Mouse (Mus musculus) forebrain, embryonic 11.5 days (tissue): ENCODE data around the gene Upp2. TPM values are rescaled to one million over a fixed set of nuclear protein-coding genes. Genes with fewer than 3 reads are reported as not detected.

ENCODE experiments used
- ATAC-seq: fragments of 200-750 bp; cut with Nextera tagmentation; replicated peaks from 2 replicates; pipeline ENCODE4 v1.8.0; 2017; ENCODE audit warnings: moderate TSS enrichment; ENCODE audit not compliant: low FRiP score
- DNase-seq: peaks from one replicate; pipeline ENCODE4 v3.0.0-alpha.2; 2017; ENCODE audit warnings: low spot score
- H3K27ac ChIP-seq: fragments of 300-500 bp; sonication (generic); 2 replicates; pipeline ENCODE4 v1.5.1; 2014; ENCODE audit warnings: low read depth, low read length
- H3K27me3 ChIP-seq: fragments of 300-500 bp; sonication (generic); 2 replicates; pipeline ENCODE4 v1.6.1; 2014; ENCODE audit warnings: mild to moderate bottlenecking, low read length, mixed read lengths; ENCODE audit not compliant: control insufficient read depth, insufficient read depth
- H3K36me3 ChIP-seq: fragments of 300-500 bp; sonication (generic); 2 replicates; pipeline ENCODE4 v1.6.1; 2014; ENCODE audit warnings: mild to moderate bottlenecking, low read length, moderate library complexity, mixed read lengths; ENCODE audit not compliant: control insufficient read depth, insufficient read depth
- H3K4me1 ChIP-seq: fragments of 300-500 bp; sonication (generic); replicated peaks from 2 replicates; pipeline ENCODE4 v1.6.1; 2014; ENCODE audit warnings: low read length, mixed read lengths; ENCODE audit not compliant: control insufficient read depth, insufficient read depth
- H3K4me2 ChIP-seq: fragments of 300-500 bp; sonication (generic); 2 replicates; pipeline ENCODE4 v1.6.1; 2014; ENCODE audit warnings: low read depth, mild to moderate bottlenecking, low read length, moderate library complexity, mixed read lengths; ENCODE audit not compliant: severe bottlenecking
- H3K4me3 ChIP-seq: fragments of 300-500 bp; sonication (generic); 2 replicates; pipeline ENCODE4 v1.5.1; 2014; ENCODE audit warnings: low read depth, low read length
- H3K9ac ChIP-seq: fragments of 300-500 bp; sonication (generic); 2 replicates; pipeline ENCODE4 v1.6.1; 2014; ENCODE audit warnings: low read length
- H3K9me3 ChIP-seq: fragments of 300-500 bp; sonication (generic); 2 replicates; pipeline ENCODE4 v1.6.1; 2016; ENCODE audit warnings: low read length, mixed read lengths; ENCODE audit not compliant: control insufficient read depth
- WGBS: fragments of 180-500 bp; shearing (Covaris S2); extraction: QIAGEN DNeasy Blood & Tissue Kit; methylation state at CpG from one replicate; pipeline ENCODE4 v1.1.7; 2014; 5-methylcytosine and 5-hydroxymethylcytosine counted together
- polyA plus RNA-seq: library from polyadenylated mRNA; unstranded; fragments of >200 nt; fragmentation: Nextera tagmentation; extraction: Ambion mirVana; gene quantifications from 2 replicates; pipeline ENCODE4 v1.2.1, GENCODE M21; 2014

The Upp2 gene
- polyA plus RNA-seq, 1 experiment from 2014 or later = 4.9 TPM

DNA sequence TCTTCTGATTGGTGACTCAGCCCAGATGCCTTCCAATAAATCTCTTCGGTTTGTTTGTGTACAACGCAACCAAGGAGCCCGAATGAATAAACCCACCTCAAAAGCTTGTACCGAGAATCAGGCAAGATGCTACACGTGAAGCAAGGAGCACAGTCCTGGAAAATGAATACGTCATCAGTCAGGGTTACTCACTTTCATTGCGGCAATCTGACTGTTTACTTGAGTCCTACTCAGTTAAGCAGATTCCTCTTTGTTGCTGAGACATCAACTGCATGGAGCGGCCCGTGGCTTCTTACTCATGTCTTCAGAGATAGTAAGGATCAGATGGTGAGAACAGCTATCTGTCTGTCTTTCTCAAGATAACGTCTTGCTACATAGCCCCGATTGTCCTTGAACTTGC lies 66.7 kb downstream of the Upp2 start:
- WGBS = 91% methylated on average over 11 of the region's 11 CpGs
- Histone ChIP-seq H3K4me3 (no peak overlapping the region), H3K27ac (no peak overlapping the region), H3K36me3 (no peaks in the 10 kb centered on the region), H3K27me3 (peaks cover 4% of the 10 kb centered on the region; the same call in 1 of the 2 replicates), H3K4me2 (no peak overlapping the region), H3K4me1 (no peaks in the 10 kb centered on the region; the same call in 1 of the 2 replicates), H3K9ac (no peak overlapping the region), H3K9me3 (no peaks in the 10 kb centered on the region)
- ATAC-seq = no peak
- no peak for DNase-seq

DNA sequence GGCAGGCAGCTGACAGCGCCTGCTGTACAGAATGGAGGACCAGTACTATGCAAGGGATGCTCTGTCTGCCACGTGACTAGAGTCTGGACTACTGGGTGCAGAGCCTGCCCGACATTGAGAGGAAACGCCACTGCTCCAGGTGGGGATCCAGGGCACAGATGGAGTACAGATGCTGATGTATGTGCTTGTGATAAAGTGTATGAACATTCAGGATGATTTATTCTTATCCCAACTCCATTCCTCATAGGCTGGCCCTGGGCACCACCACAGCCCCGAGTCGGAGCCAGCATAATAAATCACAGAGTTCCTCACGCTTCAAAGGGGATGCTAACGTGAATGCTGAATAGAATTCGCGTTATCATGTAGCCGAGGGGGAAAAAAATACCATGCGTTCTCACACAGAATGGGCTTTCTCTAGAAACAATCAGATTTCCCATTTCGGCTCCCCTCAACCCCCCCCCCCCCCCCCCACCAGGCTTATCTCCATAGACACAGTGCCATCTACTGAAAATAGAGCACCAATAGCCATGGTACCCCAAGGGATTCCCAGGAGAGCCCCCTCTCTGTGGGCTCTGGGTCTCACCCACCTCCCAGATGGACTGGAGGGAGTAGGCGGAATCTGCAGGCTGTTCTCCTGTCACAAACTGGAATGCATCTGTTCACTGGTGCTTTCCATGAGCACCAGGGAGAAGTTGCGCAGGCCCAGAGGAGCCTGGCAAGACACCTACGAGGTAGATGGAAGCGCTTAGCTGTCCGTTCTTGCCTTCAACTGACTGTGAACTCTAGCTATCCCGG lies 74.9 kb downstream of the Upp2 start:
- Histone ChIP-seq H3K27ac (no peak overlapping the region), H3K4me3 (no peak overlapping the region), H3K27me3 (no peaks in the 10 kb centered on the region), H3K4me1 (no peaks in the 10 kb centered on the region), H3K9me3 (no peaks in the 10 kb centered on the region; the same call in 1 of the 2 replicates), H3K4me2 (no peak overlapping the region), H3K9ac (no peak overlapping the region), H3K36me3 (no peaks in the 10 kb centered on the region)
- ATAC-seq (no peak), DNase-seq (no peak)
- 88% methylated on average over 19 of the region's 19 CpGs for WGBS

DNA sequence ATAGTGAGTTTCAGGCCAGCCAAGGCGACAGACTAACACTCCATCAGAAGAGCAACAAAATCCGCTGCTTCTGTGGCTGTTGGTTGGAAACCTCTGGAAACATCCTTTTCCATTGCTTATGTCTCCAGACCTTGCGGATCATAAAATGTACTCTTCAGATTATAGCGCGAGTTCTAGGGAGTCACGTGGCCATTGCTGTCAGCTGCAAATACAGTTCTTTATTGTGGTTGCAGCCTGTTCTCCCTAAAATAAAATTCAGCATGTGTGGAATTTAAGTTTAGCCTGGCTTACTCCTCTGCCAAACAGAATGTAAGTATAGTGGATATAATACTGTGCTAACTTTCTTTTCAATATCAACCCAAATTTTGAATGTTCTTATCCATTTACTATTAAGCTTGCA lies 78.6 kb downstream of the Upp2 start:
- no peaks in the 10 kb centered on the region for H3K9me3 ChIP-seq
- H3K4me1 ChIP-seq = no peaks in the 10 kb centered on the region
- no peak overlapping the region for H3K27ac ChIP-seq
- ATAC-seq = no peak
- H3K4me2 ChIP-seq = no peak overlapping the region
- DNase-seq = no peak
- H3K27me3 ChIP-seq = no peaks in the 10 kb centered on the region
- WGBS = 98% methylated on average over 6 of the region's 6 CpGs
- H3K4me3 ChIP-seq = no peak overlapping the region
- H3K36me3 ChIP-seq = no peaks in the 10 kb centered on the region
- H3K9ac ChIP-seq = no peak overlapping the region

DNA sequence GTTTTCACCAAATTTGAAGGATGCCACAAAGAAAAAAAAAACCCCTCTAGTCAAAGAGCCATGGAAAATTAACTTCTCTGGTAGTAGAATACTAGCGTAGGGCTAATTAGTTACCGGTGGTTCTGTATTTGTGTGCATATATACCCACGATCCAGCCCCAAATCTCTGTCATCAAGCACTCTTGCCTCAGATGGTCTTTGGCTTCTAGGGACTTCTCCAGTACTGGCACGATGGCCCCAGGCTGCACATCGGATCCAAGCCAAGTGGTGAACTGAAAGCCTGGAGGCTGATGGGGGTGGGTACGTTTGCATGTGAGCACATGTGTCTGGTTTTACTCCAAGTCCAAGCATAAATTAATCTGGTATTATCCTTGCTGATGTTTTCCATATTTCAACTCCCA lies 88.1 kb downstream of the Upp2 start:
- Histone ChIP-seq H3K9ac (no peak overlapping the region), H3K4me3 (no peak overlapping the region), H3K27me3 (no peaks in the 10 kb centered on the region), H3K9me3 (no peaks in the 10 kb centered on the region; the same call in 1 of the 2 replicates), H3K4me1 (no peaks in the 10 kb centered on the region), H3K27ac (no peak overlapping the region), H3K36me3 (no peaks in the 10 kb centered on the region), H3K4me2 (no peak overlapping the region)
- 91% methylated on average over 6 of the region's 6 CpGs for WGBS
- DNase-seq (no peak), ATAC-seq (no peak)

DNA sequence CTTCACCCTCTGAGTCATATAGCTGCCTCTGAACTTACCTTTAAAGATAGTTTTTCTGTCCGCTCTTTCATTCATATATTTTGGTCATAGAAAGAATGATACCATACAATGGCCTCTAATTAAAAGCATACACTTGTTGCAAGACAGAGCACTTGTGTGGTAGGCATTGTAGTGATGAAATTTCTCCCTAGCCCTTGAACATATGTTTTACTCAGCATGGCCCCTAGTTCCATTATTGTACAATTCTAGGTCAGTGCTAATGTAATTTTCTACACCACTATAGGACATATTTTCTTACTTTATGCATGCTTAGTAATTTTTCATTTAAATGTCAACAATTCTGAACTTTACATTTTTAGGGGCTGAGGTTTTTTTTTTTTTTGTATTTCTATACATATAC lies 89.9 kb downstream of the Upp2 start:
- Histone ChIP-seq H3K4me1 (no peaks in the 10 kb centered on the region), H3K27me3 (no peaks in the 10 kb centered on the region), H3K4me2 (no peak overlapping the region), H3K4me3 (no peak overlapping the region), H3K9ac (no peak overlapping the region), H3K9me3 (no peaks in the 10 kb centered on the region; the same call in 1 of the 2 replicates), H3K27ac (no peak overlapping the region), H3K36me3 (no peaks in the 10 kb centered on the region)
- 92% methylated on average over 1 of the region's 1 CpGs for WGBS
- DNase-seq = no peak
- ATAC-seq = no peak

DNA sequence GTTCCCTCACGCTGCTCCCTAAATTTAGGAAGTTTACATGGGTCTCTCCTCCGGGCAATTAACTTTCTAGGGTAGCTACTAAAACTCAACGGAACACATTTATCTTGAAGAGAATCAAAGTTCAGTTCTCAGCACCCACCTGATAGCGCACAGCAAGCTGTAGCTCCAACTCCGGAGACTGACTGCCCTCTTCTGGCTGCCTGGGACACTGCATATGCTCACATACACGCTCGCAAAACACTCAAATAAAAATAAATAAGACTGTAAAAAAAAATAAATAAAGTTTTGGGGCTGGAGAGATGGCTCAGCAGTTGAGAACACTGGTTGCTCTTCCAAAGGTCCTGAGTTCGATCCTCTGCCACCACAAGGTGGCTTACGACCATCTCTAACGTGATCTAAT lies 90.8 kb downstream of the Upp2 start:
- no peak overlapping the region for H3K4me2 ChIP-seq
- H3K9me3 ChIP-seq = no peaks in the 10 kb centered on the region; the same call in 1 of the 2 replicates
- H3K27ac ChIP-seq = no peak overlapping the region
- no peak for ATAC-seq
- no peak overlapping the region for H3K9ac ChIP-seq
- no peaks in the 10 kb centered on the region for H3K4me1 ChIP-seq
- H3K4me3 ChIP-seq = no peak overlapping the region
- 95% methylated on average over 10 of the region's 10 CpGs for WGBS
- H3K27me3 ChIP-seq = no peaks in the 10 kb centered on the region
- DNase-seq = peak; percentile 15
- no peaks in the 10 kb centered on the region for H3K36me3 ChIP-seq

DNA sequence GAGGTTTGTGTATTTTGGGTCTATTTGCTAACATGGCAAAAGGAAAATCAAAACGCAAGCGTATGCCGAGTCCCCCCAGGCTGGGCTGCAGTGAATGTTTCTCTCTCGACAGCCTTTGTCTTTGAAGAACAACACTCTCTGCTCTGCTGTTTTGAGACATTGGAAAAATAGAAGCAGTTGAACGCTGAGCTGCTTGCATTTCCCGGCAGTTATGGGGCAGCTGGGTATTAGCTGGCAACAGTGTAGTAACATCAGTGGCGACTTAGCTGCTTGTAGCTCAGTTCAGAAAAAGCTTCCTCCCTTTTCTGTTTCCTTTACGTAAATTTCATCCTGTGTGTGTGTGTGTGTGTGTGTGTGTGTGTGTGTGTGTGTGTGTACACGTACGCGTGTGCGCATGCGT lies 93.5 kb downstream of the Upp2 start:
- no peak overlapping the region for H3K9ac ChIP-seq
- H3K4me1 ChIP-seq = no peaks in the 10 kb centered on the region
- H3K4me3 ChIP-seq = no peak overlapping the region
- no peaks in the 10 kb centered on the region; the same call in 1 of the 2 replicates for H3K9me3 ChIP-seq
- H3K27ac ChIP-seq = no peak overlapping the region
- no peaks in the 10 kb centered on the region for H3K27me3 ChIP-seq
- ATAC-seq (no peak), DNase-seq (peak; percentile 41)
- no peaks in the 10 kb centered on the region for H3K36me3 ChIP-seq
- WGBS = 66% methylated on average over 13 of the region's 13 CpGs
- no peak overlapping the region for H3K4me2 ChIP-seq

DNA sequence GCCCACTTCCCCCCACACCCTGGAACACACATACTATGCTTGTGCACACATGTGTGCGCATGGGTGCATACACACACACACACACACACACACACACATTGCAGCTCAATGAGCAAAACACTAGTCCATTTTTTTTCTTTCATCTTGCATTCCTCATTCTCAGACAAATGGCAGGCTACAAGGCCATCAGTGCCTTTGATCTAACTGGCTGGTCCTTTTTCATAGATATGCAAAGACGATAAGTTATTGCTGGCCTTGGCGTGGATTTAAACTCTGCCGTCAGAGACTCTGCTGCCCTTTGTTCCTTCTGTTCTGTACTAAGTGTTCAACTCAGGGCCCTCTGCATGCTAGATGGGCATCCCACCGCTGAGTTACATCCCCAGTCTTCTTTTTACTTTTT lies 94.0 kb downstream of the Upp2 start:
- no peaks in the 10 kb centered on the region for H3K4me1 ChIP-seq
- no peak overlapping the region for H3K4me3 ChIP-seq
- DNase-seq = no peak
- WGBS = 83% methylated on average over 5 of the region's 5 CpGs
- no peaks in the 10 kb centered on the region; the same call in 1 of the 2 replicates for H3K9me3 ChIP-seq
- H3K27ac ChIP-seq = no peak overlapping the region
- no peaks in the 10 kb centered on the region for H3K27me3 ChIP-seq
- no peak overlapping the region for H3K4me2 ChIP-seq
- no peaks in the 10 kb centered on the region for H3K36me3 ChIP-seq
- H3K9ac ChIP-seq = no peak overlapping the region
- no peak for ATAC-seq

DNA sequence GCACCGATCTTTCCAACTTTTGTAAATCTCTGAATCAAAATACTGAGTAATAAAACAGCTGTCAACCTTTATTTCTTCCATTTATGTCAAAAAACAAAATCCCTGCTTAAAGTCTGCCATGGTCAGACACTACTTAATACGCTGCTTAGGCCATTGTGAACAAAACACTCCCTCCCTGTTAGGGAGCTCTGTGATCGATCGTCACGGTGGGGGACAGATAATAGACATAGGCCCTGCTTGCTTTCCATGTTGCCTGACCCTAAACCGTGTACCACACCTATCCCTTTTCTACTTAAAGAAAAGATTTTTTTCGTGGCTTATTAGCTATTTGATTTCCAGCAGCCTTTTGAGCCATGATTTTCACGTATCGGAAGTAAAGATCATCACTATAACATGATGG lies 95.6 kb downstream of the Upp2 start:
- Histone ChIP-seq H3K4me3 (no peak overlapping the region), H3K27ac (no peak overlapping the region), H3K4me1 (no peaks in the 10 kb centered on the region), H3K4me2 (no peak overlapping the region), H3K9ac (no peak overlapping the region), H3K9me3 (no peaks in the 10 kb centered on the region; the same call in 1 of the 2 replicates), H3K36me3 (no peaks in the 10 kb centered on the region), H3K27me3 (no peaks in the 10 kb centered on the region)
- WGBS = 69% methylated on average over 9 of the region's 9 CpGs
- DNase-seq = peak; percentile 10
- ATAC-seq = no peak
